Mouse (Mus musculus) liver, embryonic 14.5 days (tissue): ENCODE data around the gene R3hdm4.

Source experiments
- CTCF ChIP-seq: IDR thresholded peaks from 2 replicates; pipeline ENCODE4 v1.5.1; 2016; ENCODE audit warnings: antibody characterized with exemption, low read depth, control low read depth
- EP300 ChIP-seq: IDR thresholded peaks from 2 replicates; pipeline ENCODE4 v1.6.1; 2016; ENCODE audit warnings: antibody characterized with exemption, low read depth

GRCm38 (mm10) chr10:79872862-79873261 is 48.1 kb downstream of the R3hdm4 start:
- TF ChIP-seq CTCF: no peak
- no peak for TF ChIP-seq EP300
